Mouse (Mus musculus) liver, embryonic 11.5 days (tissue): ENCODE data around the gene Hes7. TPM values are rescaled to one million over a fixed set of nuclear protein-coding genes. Genes with fewer than 3 reads are reported as not detected.
A peak's percentile ranks its signal among the peaks of the same experiment; 100 is the strongest.

ENCODE experiments used
- ATAC-seq: fragments of 200-750 bp; cut with Nextera tagmentation; replicated peaks from 2 replicates; pipeline ENCODE4 v1.8.0; 2017; ENCODE audit warnings: moderate number of reproducible peaks, mild to moderate bottlenecking, moderate TSS enrichment, moderate library complexity; ENCODE audit not compliant: low FRiP score
- DNase-seq: peaks from one replicate; pipeline ENCODE4 v3.0.0-alpha.2; 2017; ENCODE audit warnings: low spot score
- H3K27ac ChIP-seq: fragments of 300-500 bp; sonication (generic); 2 replicates; pipeline ENCODE4 v1.5.1; 2014; ENCODE audit warnings: mild to moderate bottlenecking, low read depth, low read length, control low read depth
- H3K27me3 ChIP-seq: fragments of 300-500 bp; sonication (generic); replicated peaks from 2 replicates; pipeline ENCODE4 v1.6.1; 2014; ENCODE audit warnings: low read length, mixed read lengths; ENCODE audit not compliant: control insufficient read depth, insufficient read depth
- H3K36me3 ChIP-seq: fragments of 300-500 bp; sonication (generic); 2 replicates; pipeline ENCODE4 v1.6.1; 2014; ENCODE audit warnings: mild to moderate bottlenecking, low read length, moderate library complexity, mixed read lengths; ENCODE audit not compliant: control insufficient read depth, insufficient read depth
- H3K4me1 ChIP-seq: fragments of 300-500 bp; sonication (generic); replicated peaks from 2 replicates; pipeline ENCODE4 v1.6.1; 2014; ENCODE audit warnings: low read length, mixed read lengths; ENCODE audit not compliant: control insufficient read depth, insufficient read depth
- H3K4me2 ChIP-seq: fragments of 300-500 bp; sonication (generic); 2 replicates; pipeline ENCODE4 v1.6.1; 2014; ENCODE audit warnings: mild to moderate bottlenecking, control low read depth, moderate library complexity
- H3K4me3 ChIP-seq: fragments of 300-500 bp; sonication (generic); 2 replicates; pipeline ENCODE4 v1.5.1; 2014; ENCODE audit warnings: low read depth, low read length, control low read depth
- H3K9ac ChIP-seq: fragments of 300-500 bp; sonication (generic); 2 replicates; pipeline ENCODE4 v1.6.1; 2014; ENCODE audit warnings: low read depth, low read length, control low read depth
- H3K9me3 ChIP-seq: fragments of 300-500 bp; sonication (generic); 2 replicates; pipeline ENCODE4 v1.6.1; 2016; ENCODE audit warnings: low read length, inconsistent platforms, mixed read lengths; ENCODE audit not compliant: control insufficient read depth
- WGBS: fragments of 180-500 bp; shearing (Covaris S2); extraction: QIAGEN DNeasy Blood & Tissue Kit; methylation state at CpG from one replicate; pipeline ENCODE4 v1.1.7; 2014; 5-methylcytosine and 5-hydroxymethylcytosine counted together
- polyA plus RNA-seq: library from polyadenylated mRNA; unstranded; fragments of >200 nt; fragmentation: Nextera tagmentation; extraction: Ambion mirVana; gene quantifications from 2 replicates; pipeline ENCODE4 v1.2.1, GENCODE M21; 2014

The Hes7 gene
- polyA plus RNA-seq, 1 experiment from 2014 or later: 0.59 TPM

- Histone ChIP-seq H3K9ac (peak overlapping the region; percentile 4), H3K4me1 (peaks cover 46% of the 10 kb centered on the region), H3K27ac (peak overlapping the region; percentile 78), H3K4me3 (peak overlapping the region; percentile 39), H3K27me3 (no peaks in the 10 kb centered on the region), H3K36me3 (peaks cover 13% of the 10 kb centered on the region; the same call in 1 of the 2 replicates), H3K9me3 (no peaks in the 10 kb centered on the region), H3K4me2 (peak overlapping the region; percentile 99)
- WGBS: 3% methylated on average over 29 of the region's 29 CpGs
- ATAC-seq (peak; percentile 23), DNase-seq (peak; percentile 87)
Measured at GRCm38 (mm10) chr11:69096987-69097900, 23.0 kb upstream of the Hes7 start.

GRCm38 (mm10) chr11:69098039-69098761 is 22.0 kb upstream of the Hes7 start:
- WGBS: 32% methylated on average over 8 of the region's 8 CpGs
- H3K36me3 ChIP-seq: peaks cover 9% of the 10 kb centered on the region; the same call in 1 of the 2 replicates
- H3K9me3 ChIP-seq: no peaks in the 10 kb centered on the region
- ATAC-seq (no peak), DNase-seq (no peak)
- H3K9ac ChIP-seq: peak overlapping the region; percentile 44
- H3K4me1 ChIP-seq: peaks cover 46% of the 10 kb centered on the region
- H3K27me3 ChIP-seq: no peaks in the 10 kb centered on the region
- peak overlapping the region; percentile 63 for H3K4me3 ChIP-seq
- peak overlapping the region; percentile 99 for H3K4me2 ChIP-seq
- H3K27ac ChIP-seq: peak overlapping the region; percentile 78

GRCm38 (mm10) chr11:69098762-69099091 is 21.5 kb upstream of the Hes7 start:
- H3K36me3 ChIP-seq: peaks cover 10% of the 10 kb centered on the region
- no peaks in the 10 kb centered on the region for H3K27me3 ChIP-seq
- peaks cover 46% of the 10 kb centered on the region for H3K4me1 ChIP-seq
- peak overlapping the region; percentile 63 for H3K4me3 ChIP-seq
- peak overlapping the region; percentile 99 for H3K4me2 ChIP-seq
- ATAC-seq: peak; percentile 62
- peak; percentile 89 for DNase-seq
- peak overlapping the region; percentile 77 for H3K27ac ChIP-seq
- H3K9ac ChIP-seq: peak overlapping the region; percentile 71
- H3K9me3 ChIP-seq: no peaks in the 10 kb centered on the region
- 0% methylated on average over 19 of the region's 19 CpGs for WGBS

GRCm38 (mm10) chr11:69099177-69099914 is 20.9 kb upstream of the Hes7 start:
- ATAC-seq (no peak), DNase-seq (peak; percentile 44)
- no peaks in the 10 kb centered on the region for H3K9me3 ChIP-seq
- peak overlapping the region; percentile 99 for H3K4me2 ChIP-seq
- H3K4me1 ChIP-seq: peaks cover 46% of the 10 kb centered on the region
- H3K27me3 ChIP-seq: no peaks in the 10 kb centered on the region
- WGBS: 2% methylated on average over 22 of the region's 22 CpGs
- peaks cover 14% of the 10 kb centered on the region for H3K36me3 ChIP-seq
- H3K27ac ChIP-seq: peak overlapping the region; percentile 77
- peak overlapping the region; percentile 71 for H3K9ac ChIP-seq
- H3K4me3 ChIP-seq: peak overlapping the region; percentile 63

- WGBS: 2% methylated on average over 23 of the region's 23 CpGs
- Histone ChIP-seq H3K27ac (peak overlapping the region; percentile 77), H3K4me3 (peak overlapping the region; percentile 63)
Measured at GRCm38 (mm10) chr11:69099915-69100345, 20.3 kb upstream of the Hes7 start.

GRCm38 (mm10) chr11:69100639-69101360 is 19.4 kb upstream of the Hes7 start:
- ATAC-seq (no peak), DNase-seq (no peak)
- WGBS: 85% methylated on average over 20 of the region's 20 CpGs
- Histone ChIP-seq H3K4me2 (peak overlapping the region; percentile 99), H3K9ac (no peak overlapping the region; the same call in 1 of the 2 replicates), H3K36me3 (peaks cover 20% of the 10 kb centered on the region), H3K27ac (peak overlapping the region; percentile 3; the same call in 1 of the 2 replicates), H3K4me3 (peak overlapping the region; percentile 63), H3K27me3 (no peaks in the 10 kb centered on the region), H3K4me1 (peaks cover 45% of the 10 kb centered on the region), H3K9me3 (no peaks in the 10 kb centered on the region)

More at GRCm38 (mm10) chr11:69099915-69100345, 20.3 kb upstream of the Hes7 start:
- H3K9me3 ChIP-seq: no peaks in the 10 kb centered on the region
- DNase-seq: peak; percentile 90
- peak; percentile 35 for ATAC-seq
- peak overlapping the region; percentile 71 for H3K9ac ChIP-seq
- peak overlapping the region; percentile 99 for H3K4me2 ChIP-seq
- no peaks in the 10 kb centered on the region for H3K27me3 ChIP-seq
- peaks cover 15% of the 10 kb centered on the region for H3K36me3 ChIP-seq
- peaks cover 46% of the 10 kb centered on the region for H3K4me1 ChIP-seq

DNA sequence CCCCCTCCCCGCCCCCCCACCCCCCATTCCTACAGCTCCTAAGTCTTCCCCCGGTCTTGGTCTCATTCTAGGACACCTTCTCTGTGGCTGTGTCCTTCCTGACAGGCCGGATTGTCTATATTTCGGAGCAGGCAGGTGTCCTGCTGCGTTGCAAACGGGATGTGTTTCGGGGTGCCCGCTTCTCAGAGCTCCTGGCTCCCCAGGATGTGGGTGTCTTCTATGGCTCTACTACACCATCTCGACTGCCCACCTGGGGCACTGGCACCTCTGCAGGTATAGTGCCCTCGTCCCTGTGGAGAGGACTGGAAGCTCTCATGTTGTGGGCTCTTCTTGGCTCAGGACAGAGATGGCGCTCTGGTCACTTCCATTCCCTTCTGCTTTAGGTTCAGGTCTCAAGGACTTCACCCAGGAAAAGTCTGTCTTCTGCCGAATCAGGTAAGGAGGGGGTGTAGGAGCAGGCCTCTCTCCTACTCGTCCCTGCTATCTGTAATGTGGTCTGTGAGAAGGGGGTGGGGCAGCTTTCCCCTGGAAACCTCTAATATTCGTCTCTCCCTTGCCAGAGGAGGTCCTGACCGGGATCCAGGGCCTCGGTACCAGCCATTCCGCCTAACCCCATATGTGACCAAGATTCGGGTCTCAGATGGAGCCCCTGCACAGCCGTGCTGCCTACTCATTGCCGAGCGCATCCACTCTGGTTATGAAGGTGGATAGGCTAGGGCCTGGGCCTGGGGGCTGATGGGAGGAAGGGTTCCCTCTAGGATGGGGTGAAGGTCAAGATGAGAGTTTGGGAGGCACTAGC is 18.4 kb upstream of the Hes7 start:
- 88% methylated on average over 21 of the region's 21 CpGs for WGBS

More for the DNA sequence above, 18.4 kb upstream of the Hes7 start:
- H3K9me3 ChIP-seq: no peaks in the 10 kb centered on the region
- ATAC-seq (no peak), DNase-seq (no peak)
- H3K36me3 ChIP-seq: peaks cover 24% of the 10 kb centered on the region
- no peaks in the 10 kb centered on the region for H3K27me3 ChIP-seq
- no peak overlapping the region for H3K4me3 ChIP-seq
- H3K27ac ChIP-seq: no peak overlapping the region
- H3K4me1 ChIP-seq: peaks cover 35% of the 10 kb centered on the region
- no peak overlapping the region for H3K4me2 ChIP-seq
- no peak overlapping the region for H3K9ac ChIP-seq
